In the genomic region with DNA sequence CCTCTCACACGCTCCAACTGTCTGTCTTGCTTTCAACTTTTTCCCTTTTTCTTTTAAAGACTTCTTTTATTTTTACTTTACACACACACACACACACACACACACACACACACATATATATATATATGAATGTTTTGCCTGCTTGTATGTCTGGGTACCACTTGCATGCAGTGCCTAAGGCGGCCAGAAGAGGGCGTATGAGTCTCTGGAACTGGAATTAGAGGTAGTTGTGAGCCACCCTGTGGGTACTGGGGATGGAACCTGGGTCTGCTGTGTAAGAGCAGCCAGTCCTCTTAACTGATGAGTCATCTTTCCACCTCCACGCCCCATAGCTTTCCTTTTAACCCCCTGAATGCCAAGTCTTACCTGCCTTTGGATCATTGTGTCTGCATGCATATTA, we compare ENCODE assay signal across 1 mouse cellular context.
TF ChIP-seq lines count a peak whose summit lies in the region.

No protein-coding gene starts in this region.

TF ChIP-seq in CH12.LX, 34 proteins besides CTCF, POLR2A, EP300 and RAD21:
- TF ChIP-seq CHD2 (IDR thresholded peaks at IDR 0.05; ENCODE audit: low read length) (no peak), SMC3 (IDR thresholded peaks at IDR 0.05; ENCODE audit: low read depth, low read length) (peak; percentile 35), MEF2A (IDR thresholded peaks at IDR 0.05; ENCODE audit: borderline replicate concordance, low read depth, low read length) (no peak), HCFC1 (IDR thresholded peaks at IDR 0.05; ENCODE audit: low read depth, low read length) (no peak)
